Mouse (Mus musculus): ENCODE data around the gene Srrm1.
"Not testable (repeated sequence)": the region's sequence is repeated elsewhere in the genome, so short reads cannot be mapped to it uniquely, and the experiment has no call there.

The Srrm1 gene

DNA sequence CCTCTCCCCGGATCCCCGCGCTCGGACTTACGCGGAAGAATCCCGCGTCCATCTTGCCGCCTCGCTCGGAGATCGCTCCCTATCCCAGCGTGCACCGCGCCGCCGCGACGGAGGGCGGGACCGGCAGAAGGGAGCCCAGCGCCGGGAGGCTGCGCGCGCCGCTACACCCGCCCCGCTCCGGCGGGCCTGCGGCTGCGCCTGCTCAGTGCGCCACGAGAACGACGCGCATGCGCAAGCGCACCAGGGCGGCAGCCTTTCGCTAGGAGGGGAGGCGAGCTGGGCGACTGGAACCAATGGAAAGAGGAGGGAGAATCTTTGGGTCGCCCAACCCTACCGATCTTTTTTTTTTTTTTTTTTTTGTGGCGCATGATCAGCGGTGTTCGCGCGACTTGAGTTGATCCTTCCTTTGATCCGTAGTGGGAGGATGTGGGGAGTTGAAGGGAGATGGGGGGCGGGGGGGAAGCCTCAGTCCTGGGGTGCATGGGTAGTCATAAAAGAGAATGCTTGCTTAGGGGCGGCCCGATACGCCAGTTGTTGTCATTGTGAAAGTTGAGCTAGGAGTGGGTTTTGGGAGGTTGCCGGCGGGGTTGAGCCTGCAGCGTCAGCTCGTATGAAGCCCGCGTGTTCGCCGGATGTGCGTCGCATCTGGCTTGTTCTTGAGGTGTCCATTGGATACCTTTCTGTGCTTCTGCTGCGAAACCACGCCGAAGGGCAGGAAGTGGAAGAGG is at the start of gene Srrm1:
TSS of gene Srrm1 (minus strand) at position 256 of the 728 bp plus-strand sequence.
- peak; percentile 95 to 98 for DNase-seq (ENCODE audit: low spot score in 2 of 2)

GRCm38 (mm10) chr4:135401881-135402280 is 48.8 kb upstream of the Srrm1 start:
- no peak for DNase-seq (ENCODE audit: low spot score in 2 of 2)

GRCm38 (mm10) chr4:135397991-135398390 is 44.9 kb upstream of the Srrm1 start, which contains the start of gene Ncmap:
TSS of gene Ncmap (minus strand) at chr4:135398227.
- no peak for DNase-seq (ENCODE audit: low spot score in 2 of 2)

- DNase-seq (ENCODE audit: low spot score in 2 of 2) = peak in 1 of 2 experiments; percentile 30
Measured at GRCm38 (mm10) chr4:135397551-135397950, 44.4 kb upstream of the Srrm1 start.

- no peak for DNase-seq (ENCODE audit: low spot score in 2 of 2)
Measured at GRCm38 (mm10) chr4:135396303-135396702, 43.2 kb upstream of the Srrm1 start.

- DNase-seq (ENCODE audit: low spot score in 2 of 2) = no peak
Measured at GRCm38 (mm10) chr4:135395375-135395774, 42.3 kb upstream of the Srrm1 start.

GRCm38 (mm10) chr4:135394666-135395065 is 41.5 kb upstream of the Srrm1 start:
- DNase-seq (ENCODE audit: low spot score in 2 of 2) = no peak

DNA sequence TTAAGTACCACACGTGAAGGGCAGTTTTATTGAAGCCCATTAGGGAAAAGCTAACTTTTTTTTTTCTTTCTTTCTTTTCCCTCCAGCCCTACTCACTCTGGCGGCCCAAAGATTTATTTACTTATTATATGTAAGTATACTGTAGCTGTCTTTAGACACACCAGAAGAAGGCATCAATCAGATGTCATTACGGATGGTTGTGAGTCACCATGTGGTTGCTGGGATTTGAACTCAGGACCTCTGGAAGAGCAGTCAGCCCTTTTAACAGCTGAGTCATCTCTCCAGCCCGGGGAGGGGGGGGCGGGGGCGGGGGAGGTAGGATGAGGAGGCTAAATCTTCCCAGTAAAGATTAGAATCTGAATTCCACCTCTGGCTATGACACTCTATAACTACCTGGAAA is 40.3 kb upstream of the Srrm1 start:
- DNase-seq (ENCODE audit: low spot score in 2 of 2) = no peak

DNA sequence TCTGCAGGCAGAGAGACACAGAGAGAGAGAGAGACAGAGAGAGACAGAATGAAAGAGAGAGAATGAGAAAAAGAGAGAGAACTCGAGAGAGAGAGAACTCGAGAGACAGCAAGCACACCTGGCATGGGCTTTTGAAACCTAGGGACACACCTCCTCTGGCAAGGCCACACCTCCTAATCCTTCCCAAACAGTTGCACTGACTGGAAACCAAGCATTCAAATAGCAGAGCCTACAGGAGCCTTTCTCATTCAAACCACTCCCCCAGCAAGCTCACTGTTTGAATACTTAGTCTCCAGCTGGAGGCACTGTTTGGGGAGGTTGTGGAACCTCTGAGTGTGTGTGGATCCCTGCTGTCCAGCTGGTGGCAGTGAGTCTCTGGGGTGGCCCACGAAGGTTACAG is 39.7 kb upstream of the Srrm1 start:
- no peak for DNase-seq (ENCODE audit: low spot score in 2 of 2)

- no peak for DNase-seq (ENCODE audit: low spot score in 2 of 2)
Measured at GRCm38 (mm10) chr4:135391014-135391413, 37.9 kb upstream of the Srrm1 start.

GRCm38 (mm10) chr4:135385614-135386013 is 32.5 kb upstream of the Srrm1 start:
- DNase-seq (ENCODE audit: low spot score in 2 of 2) = no peak

DNA sequence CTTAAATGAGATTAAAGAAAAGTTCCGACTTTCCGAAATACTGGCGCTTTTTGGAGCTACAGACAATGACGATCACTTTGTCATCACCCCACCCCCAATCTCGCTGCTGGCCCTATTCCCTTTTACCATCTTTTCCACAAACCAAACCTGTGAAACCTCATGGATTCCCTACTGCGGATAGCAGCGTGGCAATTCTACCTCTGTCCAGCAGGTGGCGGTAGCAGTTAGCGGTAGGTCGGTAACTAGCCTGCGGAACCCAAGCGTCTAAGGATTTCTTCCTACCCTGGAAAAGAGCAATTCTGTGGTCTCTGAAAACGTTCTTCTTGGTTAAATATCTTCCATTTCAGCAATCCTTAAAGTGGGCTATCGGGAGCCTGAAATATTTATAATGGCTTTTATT is 29.2 kb upstream of the Srrm1 start:
- DNase-seq (ENCODE audit: low spot score in 2 of 2) = peak; percentile 33 to 35

DNA sequence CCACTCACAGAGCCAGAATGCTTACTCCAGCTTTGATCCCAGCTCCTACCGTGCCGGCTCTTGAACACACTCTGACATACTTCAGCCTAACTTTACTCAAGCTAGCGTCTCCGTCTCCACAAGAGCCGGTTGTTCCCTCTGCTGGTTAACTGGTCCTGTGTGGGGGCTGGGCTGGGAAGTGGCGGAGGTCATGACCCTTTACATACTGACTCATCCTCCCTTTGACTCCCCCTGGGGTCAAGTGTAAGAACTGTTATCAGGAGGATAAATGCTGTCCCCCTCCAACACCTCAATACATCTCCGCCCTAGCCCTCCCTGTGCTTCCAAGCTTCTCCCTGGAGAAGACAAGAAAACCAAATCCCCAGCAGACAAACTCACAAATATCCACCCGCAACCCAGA is 28.2 kb upstream of the Srrm1 start:
- no peak for DNase-seq (ENCODE audit: low spot score in 2 of 2)

DNA sequence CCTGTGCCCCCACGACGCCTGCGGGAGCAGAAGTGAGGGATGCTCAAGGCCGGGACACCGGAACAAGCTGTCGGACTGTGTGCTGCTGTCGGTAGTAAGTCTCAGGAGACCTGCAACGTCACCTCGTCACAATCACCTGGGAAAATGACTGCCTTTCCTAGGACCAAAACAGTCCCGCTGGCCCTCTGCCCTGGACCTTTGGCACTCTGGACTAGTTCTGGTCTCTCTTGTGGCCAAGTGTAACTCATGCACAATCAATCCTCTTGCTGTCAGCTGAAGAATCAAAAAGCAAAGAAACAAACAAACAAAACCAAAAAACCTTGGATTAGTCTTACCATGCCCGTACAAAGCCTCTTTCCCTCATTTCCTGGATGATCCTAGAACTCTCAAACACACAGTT is 24.1 kb upstream of the Srrm1 start:
- no peak for DNase-seq (ENCODE audit: low spot score in 2 of 2)

DNA sequence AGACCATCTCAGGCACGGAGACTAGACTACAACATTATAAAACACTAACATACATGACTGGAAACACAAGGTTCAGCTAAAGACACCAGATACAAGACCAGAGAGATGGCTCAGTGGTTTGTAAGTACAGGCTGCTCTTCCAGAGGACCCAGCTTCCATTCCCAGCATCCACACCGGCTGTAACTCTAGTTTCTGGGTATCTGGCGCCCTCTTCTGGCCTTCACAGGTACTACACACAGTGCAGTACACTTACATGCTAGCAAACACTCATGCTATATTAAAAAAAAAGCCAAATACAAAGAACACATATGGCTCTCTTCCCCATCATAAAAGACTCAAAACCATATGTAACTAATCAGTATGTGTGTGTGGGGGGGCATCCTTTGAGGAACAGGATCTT is 22.3 kb upstream of the Srrm1 start:
- DNase-seq (ENCODE audit: low spot score in 2 of 2) = no peak

DNA sequence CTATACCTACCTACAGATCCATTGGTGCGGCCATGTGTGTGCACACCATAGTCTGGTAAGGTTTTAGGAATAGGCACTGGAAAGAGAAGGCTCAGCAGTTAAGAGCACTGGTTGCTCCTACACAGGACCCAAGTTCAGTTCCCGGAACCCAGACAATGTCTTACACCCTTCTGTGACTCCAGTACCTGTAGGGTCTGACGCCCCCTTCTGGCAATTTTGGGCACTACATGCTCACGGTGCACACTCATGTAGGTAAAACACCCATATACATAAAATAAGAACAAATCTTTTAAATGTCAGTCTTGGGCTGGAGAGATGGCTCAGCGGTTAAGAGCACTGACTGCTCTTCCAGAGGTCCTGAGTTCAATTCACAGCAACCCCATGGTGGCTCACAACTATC is 20.2 kb upstream of the Srrm1 start:
- DNase-seq (ENCODE audit: low spot score in 2 of 2) = no peak

DNA sequence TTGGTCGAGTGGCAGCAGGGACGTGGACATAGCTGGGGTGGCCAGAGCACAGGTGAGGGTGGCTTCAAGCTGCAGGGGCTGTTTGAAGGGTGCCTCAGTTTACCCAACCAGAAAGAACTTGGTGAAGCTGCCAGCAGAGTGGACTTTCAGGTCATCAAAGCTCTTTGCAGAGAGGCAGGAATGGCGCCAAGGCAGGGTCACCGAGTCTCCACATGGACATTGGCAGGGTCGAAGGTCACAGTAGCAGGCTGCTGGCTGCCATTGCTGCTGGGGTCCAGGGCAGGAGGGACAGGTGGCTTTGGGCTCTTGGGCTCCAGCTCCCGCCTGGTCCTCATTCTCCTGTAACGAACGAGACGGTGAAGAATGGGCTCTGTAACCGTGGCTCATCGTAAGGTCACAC is 17.3 kb upstream of the Srrm1 start:
- DNase-seq (ENCODE audit: low spot score in 2 of 2) = no peak

- no peak for DNase-seq (ENCODE audit: low spot score in 2 of 2)
Measured at GRCm38 (mm10) chr4:135362828-135363227, 9.7 kb upstream of the Srrm1 start.

DNA sequence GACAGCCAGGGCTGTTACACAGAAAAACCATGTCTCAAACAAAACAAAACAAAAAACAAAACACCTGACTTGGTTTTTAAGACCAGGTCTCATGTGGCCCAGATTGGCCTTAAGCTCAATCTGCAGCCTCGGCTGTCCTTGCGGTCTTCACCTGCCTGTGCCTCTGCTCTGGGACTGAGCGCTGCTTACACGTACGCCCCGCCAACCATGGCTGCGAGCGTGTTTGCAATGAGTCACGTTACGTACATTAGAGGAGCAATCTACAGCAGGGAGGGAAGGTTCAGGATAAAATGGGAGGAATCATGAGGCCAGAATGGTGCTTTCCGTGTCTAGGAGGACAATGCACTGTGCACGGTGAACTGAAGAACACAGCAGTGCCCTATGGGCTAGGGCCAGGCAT is 8.6 kb upstream of the Srrm1 start:
- no peak for DNase-seq (ENCODE audit: low spot score in 2 of 2)

DNA sequence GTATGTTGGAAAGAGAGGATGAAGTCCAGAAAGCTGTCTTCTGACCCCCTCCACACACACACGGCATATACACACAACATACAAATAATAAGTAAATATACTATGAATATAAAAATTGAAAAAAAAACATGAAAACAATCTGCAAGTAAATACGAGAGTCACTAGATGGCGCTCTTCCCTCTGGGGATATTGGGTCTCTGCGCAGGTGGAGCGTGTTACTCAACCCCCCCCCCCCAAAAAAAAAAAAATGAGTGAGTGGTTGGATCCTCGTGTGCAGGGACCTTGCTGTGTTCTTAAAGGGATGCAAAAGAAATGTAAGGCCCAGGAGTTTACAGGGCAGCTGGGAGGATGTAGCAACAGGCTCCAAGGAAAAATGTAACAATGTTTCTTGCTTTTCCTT is 5.6 kb upstream of the Srrm1 start:
- no peak for DNase-seq (ENCODE audit: low spot score in 2 of 2)

GRCm38 (mm10) chr4:135357221-135357920 is 4.2 kb upstream of the Srrm1 start:
- DNase-seq (ENCODE audit: low spot score in 2 of 2) = no peak

- DNase-seq (ENCODE audit: low spot score in 2 of 2) = peak in 1 of 2 experiments; percentile 35
Measured at GRCm38 (mm10) chr4:135355886-135356550, 2.9 kb upstream of the Srrm1 start.

DNA sequence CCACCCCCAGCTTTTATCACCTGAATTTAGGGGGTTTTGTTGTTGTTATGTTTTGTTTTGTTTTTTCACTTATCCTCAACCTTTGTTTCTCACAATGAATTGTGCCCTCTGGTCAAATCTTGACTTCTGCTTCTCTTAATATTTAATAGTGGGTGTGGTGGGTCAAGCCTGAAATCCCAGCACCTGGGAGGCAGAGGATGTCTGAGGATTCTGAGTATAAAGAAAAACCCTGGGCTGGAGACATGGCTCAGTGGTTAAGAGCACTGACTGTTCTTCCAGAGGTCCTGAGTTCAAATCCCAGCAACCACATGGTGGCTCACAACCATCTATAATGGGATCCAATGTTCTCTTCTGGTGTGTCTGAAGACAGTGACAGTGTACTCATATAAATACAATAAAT is 1.6 kb upstream of the Srrm1 start:
- DNase-seq (ENCODE audit: low spot score in 2 of 2) = not testable (repeated sequence)

Data from urinary bladder, adult 18-20 months (tissue).